Mouse (Mus musculus): ENCODE results near the gene Ak8. TPM values are rescaled to one million over a fixed set of nuclear protein-coding genes. Genes with fewer than 3 reads are reported as not detected.

Ak8 gene
- total RNA-seq (2021), result 1 to 10 TPM in 1 of 2 experiments, under 1 TPM in 1; 0.74 to 1.2 TPM
- long read RNA-seq, experiment 1, partial matches to known transcripts, result 1 of 1 reads
- long read RNA-seq, experiment 1, other reads (novel, unspliced or antisense), result 0 of 1 reads
- long read RNA-seq, experiment 2, partial matches to known transcripts, result 1 of 3 reads
- long read RNA-seq, experiment 2, other reads (novel, unspliced or antisense), result 1 of 3 reads

DNA sequence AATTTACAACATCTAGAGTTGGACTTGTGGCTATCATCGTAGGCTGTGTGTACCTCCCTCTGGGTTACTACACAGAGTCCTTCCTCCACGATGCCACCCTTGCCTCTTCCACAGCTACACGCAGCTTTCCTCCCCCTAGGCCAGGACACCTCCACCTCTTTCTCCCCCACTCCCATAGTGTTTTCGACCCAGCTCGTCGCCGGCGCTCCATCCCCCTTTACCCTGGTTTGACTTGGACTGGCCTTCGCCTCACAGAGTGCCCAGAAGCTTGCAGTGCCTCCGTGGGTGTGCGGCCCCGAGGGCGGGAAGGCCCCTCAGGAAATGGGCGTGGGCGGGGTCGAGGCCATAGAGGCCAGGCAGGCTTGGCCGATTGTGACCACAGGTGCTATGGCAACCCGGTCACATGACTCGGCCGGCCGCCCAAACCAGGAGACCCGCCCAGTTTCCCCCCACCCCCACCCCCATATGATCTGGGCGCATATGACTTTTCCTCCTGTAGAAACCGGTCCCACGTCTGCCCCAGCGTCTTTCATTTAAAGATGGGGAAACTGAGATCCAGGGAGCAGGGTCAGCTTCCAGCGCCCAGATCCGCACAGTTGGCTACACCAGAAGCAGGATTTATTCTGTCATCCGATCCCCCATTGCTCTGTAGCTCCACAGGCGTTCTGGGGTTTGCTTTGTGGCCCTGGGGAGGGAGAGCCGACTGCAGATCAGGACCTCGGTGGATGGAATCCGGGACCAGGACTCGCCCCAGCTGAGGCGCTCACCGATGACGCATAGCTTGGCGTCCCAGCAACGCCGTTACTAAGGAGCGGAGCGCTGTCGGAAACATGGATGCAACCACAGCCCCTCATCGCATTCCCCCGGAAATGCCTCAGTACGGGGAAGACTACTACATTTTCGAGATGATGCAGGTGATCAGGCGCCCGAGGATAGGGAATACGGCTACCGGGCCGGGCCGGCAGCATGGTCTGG lies at the start of gene Ak8, which contains the start of gene Spaca9:
Ak8 (plus strand) TSS at position 804 of the 975 bp plus-strand sequence.
Spaca9 (minus strand) TSS at position 367 of the 975 bp plus-strand sequence.
- H3K27ac ChIP-seq, result peak within 1 kb of the TSS; percentile 87
- DNase-seq (ENCODE audit: low spot score in 2 of 2), result peak; percentile 83 to 89
- no peak for TF ChIP-seq CTCF (conservative IDR thresholded peaks at IDR 0.05)
- peak within 1 kb of the TSS; percentile 60 for H3K4me3 ChIP-seq

DNA sequence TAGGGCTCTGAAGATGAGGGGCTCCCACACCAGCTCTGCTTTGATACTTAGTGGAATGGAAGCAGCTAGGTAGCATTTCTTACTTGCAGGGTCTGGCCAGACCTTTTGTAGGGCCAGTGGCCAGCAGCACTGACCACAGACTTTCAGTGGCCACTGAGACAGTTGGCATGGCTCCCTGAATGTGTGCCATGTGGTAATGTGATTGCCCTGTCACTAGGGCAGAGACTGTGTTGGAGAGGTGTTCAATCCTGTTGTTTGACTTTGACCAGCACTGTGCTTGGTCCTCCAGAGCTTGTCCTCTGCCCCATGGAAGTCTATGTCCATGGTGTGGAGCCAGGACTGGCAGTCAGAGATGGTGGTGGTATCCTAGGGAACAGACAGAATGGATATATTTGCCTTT lies 49.4 kb upstream of the Ak8 start:
- H3K4me3 ChIP-seq, result no peak overlapping the region
- no peak for DNase-seq (ENCODE audit: low spot score in 2 of 2)
- TF ChIP-seq CTCF (conservative IDR thresholded peaks at IDR 0.05), result no peak
- H3K27ac ChIP-seq, result no peak overlapping the region

- TF ChIP-seq CTCF (conservative IDR thresholded peaks at IDR 0.05), result no peak
- DNase-seq (ENCODE audit: low spot score in 2 of 2), result peak in 1 of 2 experiments; percentile 8
- H3K27ac ChIP-seq, result no peak overlapping the region
- no peak overlapping the region for H3K4me3 ChIP-seq
Observed at GRCm38 (mm10) chr2:28653351-28653750, 46.6 kb upstream of the Ak8 start.

DNA sequence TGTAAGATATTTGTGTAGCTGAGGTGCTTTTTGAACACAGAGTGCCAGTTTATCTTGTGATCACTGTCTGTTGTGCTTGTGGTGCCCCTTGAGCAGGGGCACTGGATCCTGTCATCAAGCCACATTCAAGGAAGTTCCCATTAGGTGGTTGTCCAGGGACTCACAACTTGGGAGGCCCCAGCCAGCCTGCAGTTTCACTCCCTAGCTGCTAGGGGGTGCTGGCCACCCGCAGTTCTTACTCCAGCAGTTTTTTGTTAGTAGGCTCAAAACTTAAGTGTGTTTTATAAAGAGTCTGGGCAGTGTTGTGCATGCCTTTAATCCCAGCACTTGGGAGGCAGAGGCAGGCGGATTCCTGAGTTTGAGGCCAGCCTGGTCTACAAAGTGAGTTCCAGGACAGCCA lies 45.7 kb upstream of the Ak8 start:
- Histone ChIP-seq H3K27ac (no peak overlapping the region), H3K4me3 (no peak overlapping the region)
- peak; percentile 75 for TF ChIP-seq CTCF (conservative IDR thresholded peaks at IDR 0.05)
- DNase-seq (ENCODE audit: low spot score in 2 of 2), result no peak

- H3K4me3 ChIP-seq, result no peak overlapping the region
- H3K27ac ChIP-seq, result no peak overlapping the region
- no peak for TF ChIP-seq CTCF (conservative IDR thresholded peaks at IDR 0.05)
- DNase-seq (ENCODE audit: low spot score in 2 of 2), result no peak
Observed at GRCm38 (mm10) chr2:28656216-28656615, 43.7 kb upstream of the Ak8 start.

GRCm38 (mm10) chr2:28662891-28663290 lies 37.1 kb upstream of the Ak8 start:
- no peak overlapping the region for H3K27ac ChIP-seq
- DNase-seq (ENCODE audit: low spot score in 2 of 2), result no peak
- no peak overlapping the region for H3K4me3 ChIP-seq
- no peak for TF ChIP-seq CTCF (conservative IDR thresholded peaks at IDR 0.05)

DNA sequence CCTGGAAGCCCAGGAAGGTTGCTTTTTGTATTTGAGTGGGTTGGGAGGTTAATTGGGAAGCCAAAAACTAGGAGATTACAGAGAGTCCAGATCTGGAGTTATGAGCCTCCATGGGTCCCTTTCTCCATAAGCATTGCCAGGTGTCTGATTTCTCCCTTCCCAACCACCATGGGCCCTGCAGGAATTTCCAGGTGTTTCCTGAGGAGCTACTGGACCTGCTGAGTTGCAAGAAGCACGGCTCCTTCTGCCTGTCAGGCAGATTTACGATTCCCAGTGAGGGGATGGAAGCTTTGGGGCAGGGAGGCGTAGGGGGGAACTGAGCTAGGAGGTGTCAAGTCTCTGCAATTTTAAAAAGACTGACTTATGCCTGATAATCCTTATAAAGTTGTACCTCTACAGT lies 34.1 kb upstream of the Ak8 start:
- H3K27ac ChIP-seq, result no peak overlapping the region
- TF ChIP-seq CTCF (conservative IDR thresholded peaks at IDR 0.05), result no peak
- DNase-seq (ENCODE audit: low spot score in 2 of 2), result no peak
- no peak overlapping the region for H3K4me3 ChIP-seq

DNA sequence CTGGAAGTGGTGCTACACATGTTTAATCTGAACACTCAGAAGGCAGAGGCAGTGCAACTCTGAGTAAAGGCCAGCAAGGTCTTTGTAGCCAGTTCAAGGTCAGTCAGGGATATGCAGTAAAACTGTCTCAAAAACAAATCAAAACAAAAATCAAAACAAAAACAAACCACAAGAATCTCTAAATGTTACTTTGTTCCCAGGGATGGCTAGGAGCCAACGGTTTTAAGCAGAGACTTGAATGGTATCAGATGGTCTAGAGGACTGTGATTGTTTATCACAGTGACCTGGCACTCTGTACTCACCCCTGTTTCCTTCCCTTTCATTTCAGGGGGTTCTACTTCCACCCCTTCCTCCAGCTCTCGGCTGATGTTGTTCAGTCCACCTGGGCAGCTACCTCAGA lies 28.5 kb upstream of the Ak8 start:
- no peak for TF ChIP-seq CTCF (conservative IDR thresholded peaks at IDR 0.05)
- no peak for DNase-seq (ENCODE audit: low spot score in 2 of 2)
- H3K4me3 ChIP-seq, result no peak overlapping the region
- H3K27ac ChIP-seq, result no peak overlapping the region

DNA sequence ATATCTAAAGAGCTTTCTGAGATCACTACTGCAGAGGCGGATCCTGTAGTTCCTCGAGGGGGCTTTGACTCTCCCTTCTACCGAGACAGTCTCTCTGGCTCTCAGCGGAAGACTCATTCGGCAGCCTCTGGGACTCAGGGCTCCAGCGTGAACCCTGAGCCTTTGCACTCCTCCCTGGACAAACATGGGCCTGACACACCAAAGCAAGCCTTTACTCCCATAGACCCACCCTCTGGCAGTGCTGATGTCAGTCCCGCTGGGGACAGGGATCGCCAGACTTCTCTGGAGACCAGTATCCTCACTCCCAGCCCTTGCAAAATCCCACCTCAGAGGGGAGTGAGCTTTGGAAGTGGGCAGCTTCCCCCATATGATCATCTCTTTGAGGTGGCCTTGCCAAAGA lies 24.0 kb upstream of the Ak8 start:
- no peak for TF ChIP-seq CTCF (conservative IDR thresholded peaks at IDR 0.05)
- Histone ChIP-seq H3K4me3 (no peak overlapping the region), H3K27ac (no peak overlapping the region)
- DNase-seq (ENCODE audit: low spot score in 2 of 2), result no peak

DNA sequence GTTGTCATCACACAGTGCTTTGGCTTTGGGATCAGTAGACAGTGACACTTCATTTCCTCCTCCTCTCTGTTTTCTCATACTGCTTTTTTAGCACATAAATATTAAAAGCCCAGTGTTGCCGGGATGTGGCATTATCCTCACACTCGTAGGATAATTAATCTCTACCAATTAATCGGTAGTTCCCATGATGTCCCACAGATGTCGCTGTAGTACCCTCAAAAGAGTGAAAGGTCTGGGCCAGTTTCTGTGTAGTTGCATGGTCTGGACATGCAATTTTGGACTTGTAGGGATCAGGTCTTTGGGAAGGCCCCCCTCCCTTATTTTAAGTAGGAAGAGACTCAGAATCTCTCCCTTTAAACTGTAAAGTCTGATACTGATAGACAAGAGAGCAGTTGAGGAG lies 19.3 kb upstream of the Ak8 start:
- peak in 1 of 2 experiments; percentile 61 for DNase-seq (ENCODE audit: low spot score in 2 of 2)
- H3K4me3 ChIP-seq, result no peak overlapping the region
- H3K27ac ChIP-seq, result peak overlapping the region; percentile 28; the same call in 1 of the 2 replicates
- TF ChIP-seq CTCF (conservative IDR thresholded peaks at IDR 0.05), result peak; percentile 82

- peak overlapping the region; percentile 28; the same call in 1 of the 2 replicates for H3K27ac ChIP-seq
- DNase-seq (ENCODE audit: low spot score in 2 of 2), result peak; percentile 62
- TF ChIP-seq CTCF (conservative IDR thresholded peaks at IDR 0.05), result no peak
- no peak overlapping the region for H3K4me3 ChIP-seq
Observed at GRCm38 (mm10) chr2:28681718-28682117, 18.2 kb upstream of the Ak8 start.

DNA sequence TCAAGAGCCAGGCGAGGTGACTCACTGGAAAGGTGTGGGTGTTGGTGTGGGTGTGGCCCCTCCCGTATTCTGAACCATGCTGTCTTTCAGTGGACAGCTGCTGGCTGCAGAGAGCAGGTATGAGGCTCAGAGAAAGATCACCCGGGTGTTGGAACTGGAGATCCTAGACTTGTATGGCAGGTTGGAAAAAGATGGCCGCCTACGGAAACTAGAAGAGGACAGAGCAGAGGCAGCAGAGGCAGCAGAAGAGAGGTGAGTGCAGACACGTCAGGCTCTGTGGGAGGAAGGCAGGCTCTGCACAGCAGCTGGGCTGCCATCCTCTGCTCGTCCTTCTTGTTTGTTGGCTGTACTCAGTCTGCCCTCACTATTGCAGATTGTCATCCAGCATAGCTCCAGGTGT lies 14.1 kb upstream of the Ak8 start:
- H3K27ac ChIP-seq, result no peak overlapping the region
- DNase-seq (ENCODE audit: low spot score in 2 of 2), result no peak
- H3K4me3 ChIP-seq, result no peak overlapping the region
- TF ChIP-seq CTCF (conservative IDR thresholded peaks at IDR 0.05), result no peak

DNA sequence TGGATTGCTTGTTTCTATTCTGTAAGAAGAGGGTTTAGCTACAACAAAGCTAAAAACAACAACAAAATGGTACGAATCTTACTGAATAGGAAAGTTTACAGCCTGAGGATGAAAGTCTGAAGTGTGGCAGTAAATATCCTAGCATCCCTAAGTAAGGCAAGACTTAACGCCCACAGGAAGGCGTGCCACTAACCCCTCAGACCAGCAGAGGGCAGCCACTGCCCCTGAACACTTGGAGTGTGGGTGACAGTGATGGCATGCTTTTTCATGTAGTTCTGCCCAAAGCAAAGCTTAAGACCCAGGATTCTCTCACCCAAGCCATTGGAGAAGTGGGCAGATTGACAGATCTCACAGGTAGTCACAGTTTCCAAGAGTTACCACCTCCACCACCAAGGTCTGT lies 11.5 kb upstream of the Ak8 start:
- peak; percentile 74 for TF ChIP-seq CTCF (conservative IDR thresholded peaks at IDR 0.05)
- Histone ChIP-seq H3K27ac (no peak overlapping the region), H3K4me3 (no peak overlapping the region)
- DNase-seq (ENCODE audit: low spot score in 2 of 2), result peak in 1 of 2 experiments; percentile 35

All from layer of hippocampus, adult 2 months (tissue).